Mouse (Mus musculus): ENCODE data around the gene Il1rap.

DNA sequence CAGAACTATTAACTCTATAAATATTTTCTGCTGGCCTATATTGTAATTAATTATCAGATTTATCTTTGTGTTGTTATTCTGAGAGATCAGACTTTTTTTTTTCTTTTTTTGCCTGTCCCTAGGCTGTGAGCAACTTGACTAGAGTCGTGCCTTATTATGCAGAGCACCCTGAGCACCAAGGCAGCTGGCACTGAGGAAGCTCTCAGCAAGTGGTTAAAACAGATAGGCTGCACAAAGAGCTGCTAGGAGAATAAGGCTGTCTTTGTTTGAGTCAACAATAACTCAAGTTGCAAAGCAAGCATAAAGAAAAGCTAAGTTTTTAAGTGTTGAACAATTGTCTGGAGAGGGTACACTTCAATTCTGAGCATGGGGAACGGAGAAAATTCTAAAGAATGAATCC lies 19.8 kb upstream of the Il1rap start:
- no peak for TF ChIP-seq POLR2A (IDR thresholded peaks at IDR 0.05; ENCODE audit: borderline replicate concordance, insufficient read depth, low read length)
- TF ChIP-seq CTCF (IDR thresholded peaks at IDR 0.05; ENCODE audit: borderline replicate concordance, insufficient read depth, low read depth, low read length), result no peak
